Mouse (Mus musculus): ENCODE measurements around the gene Spata33. TPM values are rescaled to one million over a fixed set of nuclear protein-coding genes. Genes with fewer than 3 reads are reported as not detected.
A peak's percentile ranks its signal among the peaks of the same experiment; 100 is the strongest.

Spata33 gene
- polyA plus RNA-seq, 1 experiment: 1.8 TPM

- TF ChIP-seq EP300 (IDR thresholded peaks at IDR 0.05; ENCODE audit: insufficient read depth, low read depth, low read length): no peak
- no peak for TF ChIP-seq POLR2A (IDR thresholded peaks at IDR 0.05; ENCODE audit: insufficient read depth, low read length)
- TF ChIP-seq CTCF (IDR thresholded peaks at IDR 0.05; ENCODE audit: low read depth, low read length): no peak
- H3K9me3 ChIP-seq (replicated peaks; ENCODE audit: control insufficient read depth, insufficient read depth, low read length, poor library complexity, severe bottlenecking): no peaks in the 10 kb centered on the region
- peaks cover 11% of the 10 kb centered on the region; the same call in 1 of the 2 replicates for H3K36me3 ChIP-seq (ENCODE audit: control insufficient read depth, insufficient read depth, low read length, poor library complexity, severe bottlenecking)
- no peak overlapping the region for H3K27ac ChIP-seq (ENCODE audit: insufficient read depth, low read length)
- H3K27me3 ChIP-seq (ENCODE audit: control insufficient read depth, insufficient read depth, low read length, poor library complexity, severe bottlenecking): no peaks in the 10 kb centered on the region
- H3K4me1 ChIP-seq (ENCODE audit: control insufficient read depth, insufficient read depth, low read length): no peaks in the 10 kb centered on the region
- H3K9ac ChIP-seq (ENCODE audit: low read depth, poor library complexity, severe bottlenecking): no peak overlapping the region
- no peak overlapping the region for H3K4me3 ChIP-seq (ENCODE audit: low read depth, low read length)
These were observed 9.1 kb upstream of the Spata33 start for GRCm38 (mm10) chr8:123203571-123203970.

- Histone ChIP-seq H3K27me3 (ENCODE audit: control insufficient read depth, insufficient read depth, low read length, poor library complexity, severe bottlenecking) (no peaks in the 10 kb centered on the region), H3K27ac (ENCODE audit: insufficient read depth, low read length) (no peak overlapping the region), H3K4me3 (ENCODE audit: low read depth, low read length) (peak overlapping the region; percentile 89), H3K9ac (ENCODE audit: low read depth, poor library complexity, severe bottlenecking) (peak overlapping the region; percentile 99), H3K36me3 (ENCODE audit: control insufficient read depth, insufficient read depth, low read length, poor library complexity, severe bottlenecking) (peaks cover 4% of the 10 kb centered on the region; the same call in 1 of the 2 replicates), H3K4me1 (ENCODE audit: control insufficient read depth, insufficient read depth, low read length) (no peaks in the 10 kb centered on the region), H3K9me3 (replicated peaks; ENCODE audit: control insufficient read depth, insufficient read depth, low read length, poor library complexity, severe bottlenecking) (no peaks in the 10 kb centered on the region)
- TF ChIP-seq CTCF (IDR thresholded peaks at IDR 0.05; ENCODE audit: low read depth, low read length) (no peak), EP300 (IDR thresholded peaks at IDR 0.05; ENCODE audit: insufficient read depth, low read depth, low read length) (no peak)
These were observed 756 bp upstream of the Spata33 start for GRCm38 (mm10) chr8:123211876-123212275.

- Histone ChIP-seq H3K36me3 (ENCODE audit: control insufficient read depth, insufficient read depth, low read length, poor library complexity, severe bottlenecking) (peaks cover 4% of the 10 kb centered on the region; the same call in 1 of the 2 replicates), H3K9ac (ENCODE audit: low read depth, poor library complexity, severe bottlenecking) (peak overlapping the region; percentile 66), H3K27ac (ENCODE audit: insufficient read depth, low read length) (peak overlapping the region; percentile 10; the same call in 1 of the 2 replicates), H3K9me3 (replicated peaks; ENCODE audit: control insufficient read depth, insufficient read depth, low read length, poor library complexity, severe bottlenecking) (no peaks in the 10 kb centered on the region), H3K4me1 (ENCODE audit: control insufficient read depth, insufficient read depth, low read length) (no peaks in the 10 kb centered on the region), H3K27me3 (ENCODE audit: control insufficient read depth, insufficient read depth, low read length, poor library complexity, severe bottlenecking) (no peaks in the 10 kb centered on the region), H3K4me3 (ENCODE audit: low read depth, low read length) (peak overlapping the region; percentile 83)
- TF ChIP-seq CTCF (IDR thresholded peaks at IDR 0.05; ENCODE audit: low read depth, low read length) (no peak), POLR2A (IDR thresholded peaks at IDR 0.05; ENCODE audit: insufficient read depth, low read length) (no peak), EP300 (IDR thresholded peaks at IDR 0.05; ENCODE audit: insufficient read depth, low read depth, low read length) (no peak)
These were observed 613 bp downstream of the Spata33 start for GRCm38 (mm10) chr8:123213118-123213772.

GRCm38 (mm10) chr8:123215430-123215829 is 2.8 kb downstream of the Spata33 start:
- no peaks in the 10 kb centered on the region for H3K4me1 ChIP-seq (ENCODE audit: control insufficient read depth, insufficient read depth, low read length)
- no peaks in the 10 kb centered on the region for H3K36me3 ChIP-seq (ENCODE audit: control insufficient read depth, insufficient read depth, low read length, poor library complexity, severe bottlenecking)
- no peak overlapping the region for H3K4me3 ChIP-seq (ENCODE audit: low read depth, low read length)
- H3K27ac ChIP-seq (ENCODE audit: insufficient read depth, low read length): no peak overlapping the region
- no peaks in the 10 kb centered on the region for H3K27me3 ChIP-seq (ENCODE audit: control insufficient read depth, insufficient read depth, low read length, poor library complexity, severe bottlenecking)
- TF ChIP-seq EP300 (IDR thresholded peaks at IDR 0.05; ENCODE audit: insufficient read depth, low read depth, low read length): no peak
- no peak for TF ChIP-seq POLR2A (IDR thresholded peaks at IDR 0.05; ENCODE audit: insufficient read depth, low read length)
- no peak for TF ChIP-seq CTCF (IDR thresholded peaks at IDR 0.05; ENCODE audit: low read depth, low read length)
- no peaks in the 10 kb centered on the region for H3K9me3 ChIP-seq (replicated peaks; ENCODE audit: control insufficient read depth, insufficient read depth, low read length, poor library complexity, severe bottlenecking)
- H3K9ac ChIP-seq (ENCODE audit: low read depth, poor library complexity, severe bottlenecking): no peak overlapping the region

- no peak for TF ChIP-seq POLR2A (IDR thresholded peaks at IDR 0.05; ENCODE audit: insufficient read depth, low read length)
- no peak for TF ChIP-seq EP300 (IDR thresholded peaks at IDR 0.05; ENCODE audit: insufficient read depth, low read depth, low read length)
- TF ChIP-seq CTCF (IDR thresholded peaks at IDR 0.05; ENCODE audit: low read depth, low read length): no peak
- Histone ChIP-seq H3K4me1 (ENCODE audit: control insufficient read depth, insufficient read depth, low read length) (no peaks in the 10 kb centered on the region), H3K27ac (ENCODE audit: insufficient read depth, low read length) (no peak overlapping the region), H3K4me3 (ENCODE audit: low read depth, low read length) (no peak overlapping the region), H3K36me3 (ENCODE audit: control insufficient read depth, insufficient read depth, low read length, poor library complexity, severe bottlenecking) (no peaks in the 10 kb centered on the region), H3K27me3 (ENCODE audit: control insufficient read depth, insufficient read depth, low read length, poor library complexity, severe bottlenecking) (no peaks in the 10 kb centered on the region), H3K9ac (ENCODE audit: low read depth, poor library complexity, severe bottlenecking) (no peak overlapping the region), H3K9me3 (replicated peaks; ENCODE audit: control insufficient read depth, insufficient read depth, low read length, poor library complexity, severe bottlenecking) (no peaks in the 10 kb centered on the region)
These were observed 8.3 kb downstream of the Spata33 start for GRCm38 (mm10) chr8:123220917-123221316.

Data from ES-Bruce4 (cell line).